Mouse (Mus musculus) left cerebral cortex, postnatal 4 days (tissue): ENCODE measurements around the gene 4430402I18Rik. TPM values are rescaled to one million over a fixed set of nuclear protein-coding genes. Genes with fewer than 3 reads are reported as not detected.

Source experiments
- DNase-seq: peaks from one replicate; pipeline ENCODE4 v3.0.0-alpha.2; 2022
- intact Hi-C: fragments of 180-260 bp; cut with DNase I; formaldehyde crosslinking; loops from one replicate; pipeline ENCODE4 v1.15.1; 2025
- total RNA-seq, 2 experiments: library from RNA; stranded (reverse); gene quantifications; 2 replicates each; pipeline ENCODE4 v1.2.3; 2021

The 4430402I18Rik gene
- total RNA-seq, 2 experiments from 2014 or later = 4.1 to 5.3 TPM

DNA sequence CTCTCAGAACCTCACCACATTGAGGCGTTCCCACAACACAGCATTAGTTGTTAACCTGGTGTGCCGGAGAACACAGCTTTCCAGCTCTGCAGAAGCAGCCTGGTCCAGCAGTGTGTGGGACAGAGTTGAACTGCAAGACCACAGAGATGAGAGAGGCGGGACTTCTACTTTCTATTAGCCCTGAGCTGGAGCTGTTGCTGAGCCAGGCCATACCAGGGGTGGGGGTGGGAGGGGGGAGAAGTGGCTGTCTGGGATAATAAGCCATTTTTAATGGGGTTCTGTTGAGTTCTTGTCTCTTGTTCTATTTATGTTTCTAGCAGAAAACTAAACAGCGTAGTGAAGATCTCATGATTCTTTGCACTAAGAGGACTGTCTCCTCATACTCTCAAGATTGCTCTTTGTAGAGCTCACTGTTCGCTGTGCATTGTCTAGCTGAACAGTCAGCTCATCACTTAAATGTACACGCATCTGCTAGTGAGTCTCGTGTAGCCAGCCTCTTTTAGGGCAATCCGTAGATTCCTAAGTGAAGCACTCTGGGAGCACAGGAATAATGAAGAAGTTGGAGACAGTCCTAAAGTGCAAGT is 64.0 kb downstream of the 4430402I18Rik start:
- DNase-seq = no peak
- intact Hi-C loops = no loop called here

DNA sequence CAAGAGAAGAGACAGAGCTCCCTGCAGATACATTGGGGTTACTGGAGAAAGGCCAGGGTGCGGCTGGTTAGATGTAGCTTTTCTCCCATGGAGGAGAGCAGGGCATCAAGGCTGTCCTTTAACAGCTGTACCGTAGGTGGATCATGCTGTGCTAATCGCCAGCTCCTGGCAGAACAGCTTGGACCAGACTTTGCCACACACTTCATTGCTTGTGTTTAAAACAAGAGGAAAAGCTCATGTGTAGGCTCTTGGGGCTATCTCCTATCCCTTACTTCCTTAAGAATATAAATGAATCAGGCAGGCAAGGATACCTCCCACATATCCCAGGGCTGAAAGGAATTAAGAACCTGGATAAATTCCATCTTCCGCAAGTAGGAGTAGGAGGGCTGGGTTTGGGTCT is 64.8 kb downstream of the 4430402I18Rik start:
- DNase-seq = peak; percentile 11
- intact Hi-C loops = no loop called here

- intact Hi-C loops = no loop called here
- DNase-seq = peak; percentile 21
Observed at GRCm38 (mm10) chr19:28902111-28902510, 65.5 kb downstream of the 4430402I18Rik start.

DNA sequence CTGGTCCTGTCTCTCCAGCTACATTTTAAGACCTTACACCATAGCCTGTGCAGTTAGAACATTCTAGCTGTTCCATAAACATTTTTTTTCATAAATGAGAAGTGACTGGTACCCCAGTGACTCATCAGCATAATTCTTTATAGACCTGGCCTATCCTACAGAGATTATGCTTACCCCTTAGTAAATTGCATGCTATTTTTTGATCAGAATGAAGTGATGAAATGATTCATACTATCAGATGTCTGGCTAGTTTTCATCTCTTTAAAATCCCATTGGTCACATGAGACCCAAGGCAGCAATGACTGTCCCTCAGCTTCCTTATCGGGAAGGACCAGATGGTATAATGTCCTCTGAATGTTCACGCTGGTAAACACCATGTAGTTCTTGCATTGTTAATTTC is 66.8 kb downstream of the 4430402I18Rik start:
- intact Hi-C loops = no loop called here

DNA sequence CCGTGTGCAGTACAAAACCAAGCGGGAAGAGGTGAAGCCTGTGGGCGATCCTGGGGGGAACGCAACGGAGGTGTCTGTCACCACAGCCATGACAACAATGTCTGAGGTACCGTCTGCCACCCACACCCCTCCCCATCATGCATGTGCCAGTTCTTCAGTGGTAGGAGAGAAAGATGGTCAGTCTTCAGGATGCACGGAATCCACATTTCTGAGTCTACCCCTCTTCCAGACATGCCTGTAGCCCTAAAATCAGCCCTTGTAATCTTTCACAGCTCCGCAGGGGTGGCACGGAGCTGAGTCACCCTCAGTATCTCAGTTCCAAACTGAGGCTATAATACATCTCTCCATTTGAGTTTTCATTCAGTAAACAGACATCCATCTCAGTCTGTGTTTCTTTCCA is 70.1 kb downstream of the 4430402I18Rik start:
- DNase-seq = no peak
- intact Hi-C loops = no loop called here

More for the DNA sequence above, 66.8 kb downstream of the 4430402I18Rik start:
- DNase-seq = no peak

DNA sequence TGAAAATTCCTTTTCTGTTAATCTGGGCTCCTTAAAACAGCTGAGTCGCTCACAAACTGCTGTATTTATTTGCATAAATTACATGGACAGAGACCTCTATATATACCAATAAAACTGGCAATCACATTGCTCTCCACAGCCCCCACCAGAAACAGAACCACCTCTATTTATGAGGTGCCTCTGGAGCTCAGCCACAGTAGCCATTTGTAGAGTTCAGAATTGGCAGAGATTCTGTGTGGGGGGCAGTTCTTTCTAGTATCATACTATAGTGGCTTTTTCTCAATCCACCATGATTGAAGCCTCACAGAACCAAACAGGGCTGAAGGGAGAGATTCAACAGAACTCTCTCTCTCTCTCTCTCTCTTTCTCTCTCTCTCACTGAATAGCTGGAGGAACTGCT is 71.0 kb downstream of the 4430402I18Rik start:
- DNase-seq = no peak
- intact Hi-C loops = no loop called here

DNA sequence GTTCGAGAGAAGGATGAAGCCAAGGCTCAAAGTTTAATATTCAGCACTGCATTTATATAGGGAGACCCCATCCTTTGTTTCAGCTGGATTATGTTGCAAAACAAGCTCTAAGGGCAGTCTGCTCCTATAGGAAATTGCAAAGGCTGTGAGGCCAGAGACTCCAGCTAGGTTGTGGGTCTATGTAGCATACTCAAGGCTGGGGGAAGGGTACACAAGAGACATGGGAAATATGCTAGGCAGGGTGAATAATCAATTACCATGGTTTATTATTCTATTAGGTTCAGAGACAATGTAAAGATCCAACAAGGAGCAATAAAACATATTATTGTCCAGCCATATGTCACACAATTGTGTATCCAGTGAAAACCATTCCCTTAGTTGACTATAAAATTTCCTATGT is 75.7 kb downstream of the 4430402I18Rik start:
- intact Hi-C loops = no loop called here
- DNase-seq = no peak

DNA sequence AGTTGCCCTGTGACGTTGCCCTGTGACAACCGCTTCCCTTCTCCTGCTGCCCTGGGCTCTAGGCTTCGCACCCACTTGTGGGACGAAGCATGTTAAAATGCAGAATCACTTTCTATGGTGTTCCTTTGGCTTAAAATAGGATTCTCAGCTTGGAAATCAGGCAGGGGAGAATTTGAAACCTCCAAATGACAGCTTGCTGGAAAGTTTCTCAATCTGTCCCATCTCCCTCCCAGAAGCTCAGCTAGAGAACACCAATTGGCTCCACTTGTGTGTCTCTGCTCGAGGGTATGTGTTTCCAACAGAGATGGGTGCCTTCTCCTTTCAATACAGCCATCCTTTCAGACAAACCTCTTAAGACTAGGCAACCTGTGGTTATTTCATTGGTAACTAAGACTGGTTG is 76.4 kb downstream of the 4430402I18Rik start:
- intact Hi-C loops = no loop called here
- DNase-seq = no peak

- DNase-seq = no peak
- intact Hi-C loops = no loop called here
Observed at GRCm38 (mm10) chr19:28889251-28889650, 78.3 kb downstream of the 4430402I18Rik start.

DNA sequence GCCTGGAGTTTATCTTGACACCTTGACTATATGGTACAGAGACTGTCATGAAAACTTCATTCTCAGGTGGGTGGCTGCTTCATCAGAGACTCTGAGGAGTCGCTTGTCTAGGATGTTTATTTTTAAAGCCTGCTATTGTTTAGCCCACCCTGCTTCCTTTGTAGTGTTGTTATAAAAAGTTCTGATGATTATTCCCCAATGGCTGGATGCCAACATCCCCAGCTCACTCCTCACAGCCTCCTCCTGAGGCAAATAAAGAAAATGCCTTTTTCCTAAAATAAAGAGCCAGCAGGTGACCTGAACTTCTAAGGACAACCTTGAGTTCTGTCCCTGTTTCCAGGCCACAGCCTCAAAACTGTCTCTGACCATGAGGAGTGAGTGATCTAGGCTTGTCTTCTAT is 79.1 kb downstream of the 4430402I18Rik start:
- intact Hi-C loops = no loop called here
- DNase-seq = no peak

GRCm38 (mm10) chr19:28883126-28883525 is 84.5 kb downstream of the 4430402I18Rik start:
- DNase-seq = peak; percentile 55
- intact Hi-C loops = no loop called here

DNA sequence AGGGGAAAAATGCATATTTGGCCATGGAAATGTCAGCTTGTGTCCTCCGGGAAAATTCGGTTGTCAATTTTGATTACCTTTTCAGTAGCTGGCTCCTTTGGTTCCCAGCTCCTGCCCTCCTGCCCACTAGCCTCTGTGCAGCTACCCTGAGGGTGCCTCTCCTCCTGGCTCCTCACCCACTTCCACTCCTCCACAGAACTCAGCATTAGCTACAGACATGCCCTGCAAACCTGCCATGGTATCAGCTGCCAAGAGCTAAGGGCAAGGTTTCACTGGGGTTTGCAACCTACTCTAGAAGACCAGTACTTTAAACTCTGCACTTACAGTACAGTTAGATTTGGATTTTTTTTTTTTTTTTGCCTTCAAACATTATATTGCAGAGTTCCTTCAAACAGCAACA is 88.1 kb downstream of the 4430402I18Rik start:
- intact Hi-C loops = no loop called here
- DNase-seq = peak; percentile 18

GRCm38 (mm10) chr19:28870351-28870750 is 97.2 kb downstream of the 4430402I18Rik start:
- intact Hi-C loops = no loop called here
- DNase-seq = no peak

- intact Hi-C loops = no loop called here
- DNase-seq = no peak
Observed at GRCm38 (mm10) chr19:28869251-28869855, 98.2 kb downstream of the 4430402I18Rik start.

DNA sequence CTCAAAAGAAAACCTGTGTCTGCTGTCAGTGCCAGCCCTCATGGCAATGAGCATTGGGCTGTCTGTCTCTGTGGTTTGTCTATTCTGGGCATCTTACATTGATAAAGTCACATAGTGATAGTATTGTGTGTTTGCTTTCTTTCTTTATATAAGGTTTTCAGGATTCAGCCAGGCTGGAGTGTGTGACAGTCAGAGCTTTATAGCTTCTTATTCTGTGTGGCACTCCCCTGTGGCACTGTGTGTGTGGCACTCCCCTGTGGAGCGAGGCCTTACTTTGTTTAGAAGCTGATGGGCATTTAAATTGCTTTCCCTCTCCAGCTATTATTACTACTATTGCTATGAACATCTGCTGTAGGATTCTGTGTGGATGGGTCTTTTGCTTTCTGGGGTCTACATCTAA is 102.1 kb downstream of the 4430402I18Rik start:
- intact Hi-C loops = no loop called here
- no peak for DNase-seq

GRCm38 (mm10) chr19:28864981-28865380 is 102.6 kb downstream of the 4430402I18Rik start:
- intact Hi-C loops = no loop called here
- DNase-seq = no peak

- intact Hi-C loops = no loop called here
- no peak for DNase-seq
Observed at GRCm38 (mm10) chr19:28863626-28864025, 104.0 kb downstream of the 4430402I18Rik start.

DNA sequence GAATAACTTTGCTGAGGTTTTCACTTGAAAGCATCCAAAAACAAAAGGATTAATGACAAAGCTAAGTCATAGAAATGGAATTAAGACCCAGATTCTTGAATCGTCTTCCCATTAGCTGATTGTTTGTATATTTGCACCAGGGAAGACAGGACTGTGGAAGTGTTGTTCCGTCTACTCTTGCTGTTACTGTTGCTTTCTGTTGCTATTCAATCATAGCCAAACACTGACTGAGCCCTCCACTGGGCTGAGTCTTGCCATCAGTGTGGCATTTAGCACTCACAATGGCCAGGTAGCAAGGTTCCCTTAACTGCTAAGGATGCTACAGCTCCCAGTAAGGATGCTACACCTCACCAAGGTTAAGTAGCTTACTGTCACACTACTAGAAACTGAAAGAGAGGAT is 107.4 kb downstream of the 4430402I18Rik start:
- intact Hi-C loops = no loop called here
- DNase-seq = no peak

GRCm38 (mm10) chr19:28854831-28855230 is 112.8 kb downstream of the 4430402I18Rik start:
- intact Hi-C loops = no loop called here
- DNase-seq = no peak

- intact Hi-C loops = no loop called here
- DNase-seq = no peak
Observed at GRCm38 (mm10) chr19:28852001-28852400, 115.6 kb downstream of the 4430402I18Rik start.

GRCm38 (mm10) chr19:28850510-28850909 is 117.1 kb downstream of the 4430402I18Rik start:
- DNase-seq = no peak
- intact Hi-C loops = no loop called here

- peak; percentile 43 for DNase-seq
- intact Hi-C loops = no loop called here
Observed at GRCm38 (mm10) chr19:28844946-28845710, 122.5 kb downstream of the 4430402I18Rik start.
